Mouse (Mus musculus) T-helper 17 cell (primary cell): ENCODE results near the gene Olfr312.

Experiments used
- in situ Hi-C, 2 experiments: fragments of 300-600 bp; cut with MboI, MseI; formaldehyde crosslinking; loops; 1 replicate in 1 of 2; 2 replicates in 1 of 2; pipeline ENCODE4 v1.15.1; 2025; ENCODE audit warnings: high pct_unique_total_duplicates in 2 of 2

Gene Olfr312

GRCm38 (mm10) chr11:58849731-58850130 lies 20.7 kb downstream of the Olfr312 start:
- in situ Hi-C loops = no loop called here

- in situ Hi-C loops = no loop called here
Measured at GRCm38 (mm10) chr11:58860744-58861143, 31.7 kb downstream of the Olfr312 start.

GRCm38 (mm10) chr11:58867039-58867953 lies 38.3 kb downstream of the Olfr312 start, which contains the start of gene 2810021J22Rik:
TSS of gene 2810021J22Rik (plus strand) at chr11:58867216.
- in situ Hi-C loops = no loop called here

- in situ Hi-C loops = no loop called here
Measured at GRCm38 (mm10) chr11:58867954-58868330, 38.9 kb downstream of the Olfr312 start.

GRCm38 (mm10) chr11:58870961-58871360 lies 41.9 kb downstream of the Olfr312 start:
- in situ Hi-C loops = no loop called here

- in situ Hi-C loops = no loop called here
Measured at GRCm38 (mm10) chr11:58883756-58884155, 54.7 kb downstream of the Olfr312 start.
